Mouse (Mus musculus) kidney, postnatal 14 days (tissue): Measurements from ENCODE around the gene Card6.
A peak's percentile ranks its signal among the peaks of the same experiment; 100 is the strongest.
"Not testable (repeated sequence)": the region's sequence is repeated elsewhere in the genome, so short reads cannot be mapped to it uniquely, and the experiment has no call there.

Experiments used
- DNase-seq: peaks from one replicate; pipeline ENCODE4 v3.0.0; 2022; ENCODE audit warnings: mixed read lengths

Gene Card6

DNA sequence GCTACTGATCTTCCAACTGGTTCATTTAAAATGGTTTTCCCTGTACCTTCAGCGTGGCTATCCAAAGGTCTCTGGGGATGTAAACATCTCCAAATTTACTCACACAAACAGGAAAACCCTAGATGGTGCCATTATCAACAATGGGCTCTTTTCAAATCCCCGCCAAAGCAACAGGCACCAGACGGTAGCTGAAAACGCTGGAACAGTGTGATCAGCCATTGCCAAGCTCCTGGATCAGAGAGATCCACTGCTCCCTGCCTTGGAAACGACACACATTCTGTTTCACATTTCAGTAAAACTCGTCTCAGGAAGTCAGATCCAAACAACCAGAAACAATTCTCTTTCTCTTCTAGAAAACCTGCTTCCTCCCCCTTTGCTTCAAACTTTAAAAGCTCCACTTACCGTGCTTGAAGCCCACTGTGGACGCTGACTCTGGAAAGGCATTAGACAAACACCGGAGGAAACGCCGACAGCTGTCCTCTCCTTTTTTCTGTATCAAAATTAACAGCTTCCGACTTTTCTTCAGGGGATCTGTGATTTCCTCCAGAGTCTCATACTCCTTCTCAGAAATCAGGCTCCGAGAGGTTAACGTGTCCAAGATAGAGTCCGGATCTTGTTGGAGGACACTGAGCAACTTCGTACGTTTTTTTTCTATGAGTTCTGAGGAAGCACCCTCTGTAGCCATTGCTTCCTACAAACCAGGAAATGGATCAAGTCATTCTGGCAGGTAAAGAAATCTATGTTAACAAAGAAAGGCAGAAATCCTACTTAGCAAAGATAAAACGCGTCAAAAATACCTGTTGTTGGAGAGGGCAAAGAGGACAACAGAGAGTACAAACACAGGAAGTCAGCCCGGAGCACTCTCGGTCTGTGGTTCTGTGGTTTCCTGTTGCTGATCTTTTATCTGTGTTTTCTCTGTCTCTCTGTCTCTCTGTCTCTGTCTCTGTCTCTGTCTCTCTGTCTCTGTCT, at the start of gene Card6:
Gene Card6, minus strand, starts transcription at position 854 of the 969 bp plus-strand sequence.
- peak; percentile 35 for DNase-seq

DNA sequence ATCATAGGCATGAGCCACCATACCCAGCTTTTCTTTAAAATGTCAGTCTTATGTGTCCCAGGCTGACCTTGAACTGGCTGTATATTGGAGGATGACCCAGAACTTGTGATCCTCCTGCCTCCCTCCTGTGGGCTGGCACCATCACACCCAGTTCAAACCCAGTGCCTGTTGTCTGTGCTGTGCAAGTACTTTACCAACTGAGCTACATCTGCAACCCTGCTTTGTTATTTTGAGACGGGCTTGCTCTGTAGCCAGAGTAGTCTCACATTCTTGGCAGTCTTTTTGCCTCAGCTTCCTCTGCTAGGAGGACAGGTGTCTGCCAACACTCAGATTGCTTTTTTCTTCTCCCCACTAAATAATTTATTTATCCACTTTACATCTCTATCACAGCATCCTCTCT, 49.0 kb upstream of the Card6 start:
- no peak for DNase-seq

DNA sequence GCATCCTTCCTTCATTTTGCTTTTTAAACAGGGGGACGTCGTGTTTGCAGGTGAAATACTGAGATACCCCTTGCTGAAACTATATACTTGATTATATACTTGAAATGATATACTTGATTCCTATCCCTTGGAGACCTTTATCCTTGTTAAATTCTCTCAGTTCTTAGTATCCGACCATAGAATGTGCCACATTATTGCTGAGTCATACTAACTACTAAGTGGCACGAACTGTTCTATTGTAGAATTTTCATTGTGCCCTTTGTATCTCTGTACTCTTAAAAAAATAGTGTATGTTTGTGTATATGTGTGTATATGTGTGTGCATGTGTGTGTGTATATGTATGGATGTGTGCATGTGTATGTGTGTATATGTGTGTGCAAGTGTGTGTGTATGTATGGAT, 48.0 kb upstream of the Card6 start:
- no peak for DNase-seq

DNA sequence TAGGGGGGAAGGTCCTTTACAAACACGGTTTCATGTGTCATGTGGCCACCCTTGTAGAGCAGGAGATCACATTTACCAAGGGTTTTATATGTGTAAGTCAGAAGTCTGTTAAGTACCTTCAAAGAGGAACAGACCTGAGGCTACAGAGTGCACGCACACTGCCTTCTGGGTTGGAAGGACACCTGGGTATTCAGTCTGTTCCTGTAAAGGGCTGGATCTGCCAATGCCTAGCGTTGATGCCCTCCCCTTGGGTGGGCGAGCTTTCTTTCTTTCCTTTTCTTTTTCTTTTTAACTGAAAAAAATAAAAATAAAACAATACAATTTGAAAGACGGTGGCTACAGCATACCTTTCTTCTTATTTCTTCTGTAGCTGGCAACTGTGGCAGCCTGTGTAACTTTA, 46.8 kb upstream of the Card6 start:
- DNase-seq: no peak

DNA sequence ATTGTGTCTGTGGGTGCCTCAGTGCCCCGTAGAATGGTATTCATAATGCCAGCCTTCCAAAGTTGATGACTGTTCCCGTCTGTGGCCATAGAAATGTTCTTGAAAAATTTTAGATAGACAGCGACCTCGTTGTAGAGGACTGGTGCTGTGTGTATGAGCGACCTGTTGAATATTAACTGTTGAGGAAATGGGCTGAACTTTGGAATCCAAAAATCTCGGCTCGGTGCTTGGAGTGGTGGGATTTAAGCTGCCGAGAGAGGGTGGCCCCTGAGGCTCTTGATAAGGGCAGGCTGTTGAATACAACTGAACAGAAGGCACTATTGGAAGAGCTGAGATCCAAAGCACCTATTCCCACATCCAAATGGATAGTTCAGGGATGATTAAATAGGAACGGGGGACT, 46.3 kb upstream of the Card6 start:
- no peak for DNase-seq

DNA sequence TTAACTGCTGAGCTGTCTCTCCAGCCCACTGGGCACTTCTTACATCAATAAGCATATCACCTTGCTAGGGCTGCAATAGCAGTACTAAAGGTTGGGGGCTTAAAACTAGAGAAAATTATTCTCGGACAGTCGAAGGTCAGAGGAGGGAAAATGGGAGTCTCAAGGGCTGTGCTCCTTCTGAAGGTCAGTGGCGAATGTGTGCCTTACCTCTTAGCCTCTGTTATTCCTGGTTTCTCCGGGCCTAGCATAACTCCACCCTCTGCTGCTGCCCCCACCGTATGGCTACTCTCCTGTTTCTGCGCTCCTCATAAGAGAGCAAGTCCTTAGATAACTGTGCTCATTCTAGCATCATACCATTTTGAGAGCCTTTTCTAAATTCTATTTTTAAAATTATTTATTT, 43.8 kb upstream of the Card6 start:
- DNase-seq: no peak

DNA sequence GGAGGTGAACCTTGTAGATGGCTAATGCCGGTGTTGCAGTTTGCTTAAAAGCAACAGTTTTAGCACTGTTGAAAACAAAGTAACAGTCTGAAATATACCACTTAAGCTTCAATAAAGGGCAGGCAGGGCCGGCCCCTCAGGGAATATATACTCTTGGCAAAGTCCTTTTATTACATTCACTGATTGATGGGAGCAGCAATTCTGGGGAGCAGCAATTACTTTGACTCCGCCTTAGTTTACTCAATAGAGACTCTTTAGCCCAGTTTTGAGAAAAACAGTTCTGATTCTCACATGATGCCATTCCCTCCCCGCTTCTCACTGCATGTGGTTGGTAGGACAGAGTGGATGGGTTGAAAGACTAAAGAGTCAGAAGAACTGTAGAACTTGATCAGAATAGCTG, 40.8 kb upstream of the Card6 start:
- no peak for DNase-seq

DNA sequence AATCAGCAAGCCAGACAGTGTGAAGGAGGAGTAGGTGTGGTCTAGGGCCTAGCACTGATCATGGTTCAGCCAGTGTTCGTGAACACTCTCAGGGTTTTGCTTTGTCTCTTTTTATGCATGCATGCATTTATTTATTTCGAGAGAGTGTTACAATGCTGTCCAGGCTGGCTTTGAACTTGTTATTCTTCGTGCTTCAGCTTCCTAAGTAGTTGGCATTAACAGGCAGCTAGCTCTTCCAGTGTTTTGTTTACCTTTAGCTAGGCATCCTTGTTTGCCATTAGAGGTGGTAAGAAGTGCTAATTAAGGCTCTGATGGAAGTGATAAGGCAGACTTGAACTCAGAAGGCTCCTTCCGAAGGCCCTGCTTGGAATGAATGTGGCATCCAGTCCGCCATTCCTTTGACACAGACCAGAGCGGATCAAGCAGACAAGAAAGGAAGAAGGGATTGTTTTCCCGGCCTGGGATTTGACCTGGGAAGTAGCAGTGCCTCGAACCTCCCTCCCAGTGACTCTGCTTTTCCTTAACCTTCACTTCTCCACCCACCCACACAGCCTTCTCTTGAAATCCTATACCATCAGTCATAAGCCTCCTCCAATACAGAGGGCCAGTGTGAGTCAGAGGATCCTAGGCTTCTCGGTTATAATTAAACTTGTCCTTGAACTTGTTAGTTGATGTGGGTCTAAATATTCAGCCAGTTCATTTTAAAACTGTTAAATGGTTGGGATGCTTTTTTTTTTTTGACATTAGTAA, 37.0 kb upstream of the Card6 start:
- DNase-seq: no peak

DNA sequence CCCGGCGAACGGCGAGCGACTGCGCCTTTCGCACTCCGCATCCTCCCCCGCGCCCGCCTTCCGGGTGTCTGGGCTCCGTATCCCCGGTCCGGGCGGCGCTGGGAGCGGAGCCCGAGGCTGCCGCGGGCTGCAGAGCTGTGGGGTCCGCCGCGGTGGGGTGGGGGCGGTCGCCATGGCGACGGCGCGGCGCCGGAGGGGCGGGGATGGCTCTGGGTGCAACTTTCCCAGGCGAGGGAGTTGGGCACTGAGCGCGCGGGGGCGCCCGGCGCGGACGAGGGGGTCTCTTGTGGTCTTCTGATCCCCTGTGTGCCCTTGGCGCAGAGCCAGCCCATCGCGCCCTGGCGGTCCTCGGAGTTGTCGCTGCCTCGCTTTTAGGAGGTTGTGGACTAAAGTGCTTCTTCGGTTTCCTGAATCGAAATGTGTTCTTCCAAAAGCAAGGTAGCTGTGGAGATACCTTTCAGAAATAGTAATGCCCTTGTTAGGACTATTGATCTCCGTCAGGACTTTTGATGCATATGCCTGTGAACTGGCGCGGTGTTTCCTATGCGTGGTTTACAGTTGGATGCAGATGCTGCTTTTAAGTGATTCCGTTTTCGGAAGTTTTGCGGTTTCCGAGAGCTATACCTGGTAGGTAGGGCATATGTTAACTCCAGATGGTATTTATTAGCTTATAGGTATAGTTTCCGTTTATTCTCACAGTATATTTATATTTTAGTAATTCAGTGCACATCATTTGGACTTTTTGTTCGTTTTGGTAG, 35.9 kb upstream of the Card6 start:
- DNase-seq: no peak

DNA sequence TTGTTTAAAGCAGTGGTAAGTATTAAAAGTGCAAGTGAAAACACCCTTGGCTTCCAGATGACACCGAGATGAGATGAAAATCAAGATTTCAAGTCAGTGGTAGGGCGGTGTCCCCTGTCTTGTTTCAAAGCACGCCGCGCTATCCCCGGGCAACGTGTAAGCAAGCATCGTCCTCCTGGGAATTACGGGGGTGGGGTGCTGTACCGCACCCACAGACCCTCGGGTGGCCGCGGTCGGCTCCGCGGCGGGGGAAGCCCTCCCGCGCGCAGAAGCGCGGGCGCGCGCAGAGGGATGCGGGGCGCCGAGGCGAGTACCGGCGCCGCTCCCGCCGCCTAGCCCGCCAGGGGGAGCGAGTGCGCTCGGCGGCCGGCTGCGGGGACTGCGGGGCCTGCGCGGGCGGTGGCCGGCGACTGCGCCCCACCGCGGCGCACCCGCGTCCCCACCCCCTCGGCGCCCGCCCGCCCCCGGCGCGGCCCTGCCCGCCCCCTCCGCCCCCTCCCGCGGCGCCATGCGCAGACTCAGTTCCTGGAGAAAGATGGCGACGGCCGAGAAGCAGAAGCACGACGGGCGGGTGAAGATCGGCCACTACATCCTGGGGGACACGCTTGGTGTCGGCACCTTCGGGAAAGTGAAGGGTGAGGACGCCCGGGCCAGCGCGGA, 35.2 kb upstream of the Card6 start, which contains the start of gene Prkaa1:
Gene Prkaa1, plus strand, starts transcription at position 501 of the 660 bp plus-strand sequence.
- DNase-seq: peak; percentile 86

DNA sequence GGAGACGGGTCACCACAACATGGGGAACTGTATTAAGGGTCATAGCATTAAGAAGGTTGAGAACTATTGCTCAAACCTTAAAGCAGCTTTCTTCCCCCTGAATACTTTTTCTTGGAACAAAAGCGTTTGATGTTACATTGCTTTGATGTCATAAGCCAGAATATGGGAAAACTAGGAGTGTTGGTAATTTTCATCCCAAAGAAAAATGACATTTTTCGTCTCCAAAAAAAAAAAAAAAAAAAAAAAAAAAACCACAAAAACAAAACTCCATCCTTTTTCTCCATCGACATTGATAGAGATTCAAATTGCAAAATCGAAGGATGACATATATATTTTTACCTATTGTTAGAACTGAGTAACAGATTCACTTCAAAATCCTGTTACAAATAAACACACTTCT, 34.4 kb upstream of the Card6 start:
- no peak for DNase-seq

DNA sequence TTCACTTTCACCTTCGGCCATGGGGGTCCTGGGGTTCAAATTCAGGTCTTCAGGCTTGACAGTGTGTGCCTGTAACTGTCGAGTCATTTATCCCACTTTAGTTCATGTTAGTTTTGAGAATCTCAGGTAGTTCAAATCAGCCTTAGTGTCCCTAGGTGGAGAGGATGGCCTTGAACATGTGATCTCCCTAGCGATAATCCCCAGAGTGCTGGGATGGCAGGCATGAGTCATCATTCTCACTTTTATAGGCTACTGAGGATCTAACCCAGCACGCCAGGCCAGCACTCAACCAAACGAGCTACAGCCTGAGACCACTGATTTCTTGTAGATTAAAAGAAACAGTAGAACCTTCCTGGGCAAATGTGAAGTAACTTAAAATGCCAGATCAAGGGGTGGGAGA, 33.7 kb upstream of the Card6 start:
- DNase-seq: no peak

DNA sequence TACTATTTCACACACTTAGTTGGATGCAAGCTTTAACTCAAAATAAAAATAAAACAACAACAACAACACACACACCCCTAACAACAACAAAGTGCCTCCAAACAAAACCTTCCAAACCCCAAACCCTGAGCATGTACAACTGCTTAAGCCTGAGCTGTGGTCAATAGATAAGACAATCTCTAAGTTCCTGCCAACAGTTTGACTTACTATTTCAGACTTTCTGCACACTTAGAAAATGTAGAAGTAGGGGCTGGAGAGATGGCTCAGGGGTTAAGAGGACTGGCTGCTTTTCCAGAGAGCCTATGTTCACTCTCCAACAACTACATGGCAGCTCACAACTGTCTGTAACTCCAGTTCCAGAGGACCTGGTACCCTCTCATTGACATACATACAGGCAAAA, 32.0 kb upstream of the Card6 start:
- DNase-seq: no peak

DNA sequence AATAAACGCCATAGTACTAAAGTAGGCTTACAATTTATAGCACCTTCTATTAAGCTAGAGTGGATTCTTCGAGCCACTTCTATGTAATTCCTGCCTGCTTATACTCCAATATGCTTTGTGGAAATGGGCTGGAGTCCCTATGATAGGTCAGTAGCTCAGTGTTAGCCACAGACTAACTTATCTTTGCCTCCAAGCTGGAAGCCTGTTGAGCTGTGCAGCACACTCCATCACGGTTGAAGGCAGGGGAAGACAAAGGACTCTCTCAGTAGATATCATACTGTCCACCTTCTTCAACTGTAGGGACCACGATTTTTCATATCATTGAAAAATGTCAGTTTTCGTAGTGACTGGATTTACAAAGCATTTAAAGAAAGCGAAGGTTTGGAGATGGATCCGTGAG, 31.5 kb upstream of the Card6 start:
- no peak for DNase-seq

DNA sequence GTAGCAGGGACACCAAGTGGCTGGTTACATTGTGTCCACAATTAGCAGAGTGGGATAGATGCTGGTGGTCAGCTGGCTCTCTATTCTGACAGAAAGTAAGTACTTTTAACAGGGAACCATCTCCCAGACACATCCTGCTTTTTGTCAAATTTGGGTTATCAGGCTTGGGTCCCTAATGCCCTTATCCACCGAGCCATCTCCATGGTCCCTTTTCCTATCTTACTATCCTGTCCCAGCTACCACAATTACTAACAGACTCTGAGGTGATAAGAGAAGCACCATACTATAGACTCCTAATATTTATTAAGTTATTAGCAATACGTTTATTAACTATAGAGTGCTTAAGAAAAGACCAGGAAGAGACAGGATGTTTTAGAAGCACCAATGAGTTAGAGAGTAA, 31.0 kb upstream of the Card6 start:
- no peak for DNase-seq

DNA sequence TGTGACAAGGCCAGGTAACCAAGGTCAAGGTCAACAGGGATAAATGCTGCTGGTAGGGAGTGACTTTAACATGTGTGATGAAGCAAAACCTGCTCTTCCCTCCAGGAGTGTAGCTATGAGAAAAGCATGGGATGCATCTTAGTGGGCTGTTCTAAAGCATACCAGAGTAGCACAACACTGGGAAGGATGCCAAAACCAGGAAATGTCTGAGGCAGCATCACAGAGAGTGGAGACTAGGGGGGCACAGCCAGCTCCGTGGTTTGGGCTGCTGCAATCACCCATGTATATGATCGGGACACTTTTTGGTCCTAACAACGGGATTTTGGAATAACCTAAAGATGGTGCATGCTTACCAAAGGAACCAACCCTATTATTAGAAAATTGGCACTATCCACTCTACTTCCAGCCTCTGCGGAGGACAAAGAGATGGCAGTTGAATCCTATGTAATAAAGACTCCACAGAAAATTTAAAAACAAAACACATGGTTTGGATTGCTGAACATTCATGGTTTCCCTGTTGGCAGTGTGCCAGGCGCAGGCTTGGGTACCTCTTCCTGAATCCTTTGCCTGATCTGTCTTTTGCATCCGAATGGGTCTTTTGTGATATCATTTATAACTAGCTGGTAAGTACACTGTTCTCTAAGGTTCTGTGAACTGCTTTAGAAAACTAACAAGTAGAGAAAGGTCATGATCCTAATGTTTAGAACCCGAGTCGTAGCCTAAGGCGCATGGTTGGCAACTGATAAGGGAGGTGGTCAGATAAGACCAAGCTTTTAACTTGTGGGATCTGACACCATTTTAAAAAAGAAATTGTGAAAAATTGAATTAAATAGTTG, 29.9 kb upstream of the Card6 start:
- DNase-seq: peak; percentile 20

DNA sequence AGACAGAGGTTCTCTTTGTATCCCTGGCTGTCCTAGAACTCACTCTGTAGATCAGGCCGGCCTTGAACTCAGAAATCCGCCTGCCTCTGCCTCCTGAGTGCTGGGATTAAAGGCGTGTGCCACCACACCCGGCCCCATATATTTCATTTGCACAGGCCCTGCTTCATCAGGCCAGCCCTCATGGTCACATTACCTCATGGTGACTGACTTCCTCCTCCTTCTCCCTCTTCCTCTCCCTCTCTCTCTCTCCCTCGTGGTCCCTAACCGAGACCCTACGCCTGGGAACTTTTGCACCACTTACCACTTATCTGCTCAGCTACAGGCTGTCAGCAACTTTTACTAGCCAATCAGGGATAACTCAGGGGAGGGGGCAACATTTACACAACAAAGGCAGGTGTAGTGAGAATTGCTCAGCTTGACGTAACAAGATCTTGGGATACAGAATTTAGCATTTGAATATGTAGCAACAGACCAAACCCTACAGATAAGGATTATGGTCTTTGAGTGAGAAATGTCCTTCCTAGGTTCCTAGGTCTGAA, 26.7 kb upstream of the Card6 start:
- DNase-seq: no peak

DNA sequence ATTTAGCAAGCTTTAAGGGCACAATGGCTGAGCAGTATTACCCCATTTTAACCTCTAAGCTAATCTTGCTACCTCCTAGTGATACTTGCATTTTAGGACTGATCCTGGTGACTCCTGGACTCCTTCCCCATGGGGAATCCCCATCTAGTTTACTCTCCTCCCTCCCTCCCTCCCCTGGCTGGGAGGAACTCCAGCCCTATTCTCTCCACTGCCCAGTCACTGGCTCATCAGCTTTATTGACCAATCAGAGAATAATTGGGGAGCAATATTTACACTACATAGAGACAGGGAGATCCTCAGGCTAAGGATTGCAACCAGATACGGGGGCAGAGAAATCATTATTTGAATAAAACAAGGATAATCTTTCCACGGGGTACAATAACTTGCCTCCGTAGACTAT, 25.8 kb upstream of the Card6 start:
- DNase-seq: no peak

DNA sequence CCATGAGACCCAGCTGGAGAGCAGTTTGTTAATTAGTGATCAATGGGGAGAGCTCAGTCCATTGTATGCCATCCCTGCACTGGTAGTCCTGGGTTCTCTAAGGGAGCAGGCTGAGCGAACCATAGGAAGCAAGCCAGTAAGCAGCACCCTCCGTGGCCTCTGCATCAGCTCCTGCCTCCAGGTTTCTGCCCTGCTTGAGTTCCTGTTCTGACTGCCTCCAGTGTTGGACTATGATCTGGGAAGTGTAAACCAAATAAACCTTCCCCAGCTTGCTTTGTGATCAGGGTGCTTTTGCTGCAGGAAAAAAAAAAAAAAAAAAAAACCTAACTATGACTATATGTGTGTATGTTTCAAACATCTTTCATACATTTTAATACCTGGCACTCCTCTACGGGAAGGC, 25.0 kb upstream of the Card6 start:
- no peak for DNase-seq

DNA sequence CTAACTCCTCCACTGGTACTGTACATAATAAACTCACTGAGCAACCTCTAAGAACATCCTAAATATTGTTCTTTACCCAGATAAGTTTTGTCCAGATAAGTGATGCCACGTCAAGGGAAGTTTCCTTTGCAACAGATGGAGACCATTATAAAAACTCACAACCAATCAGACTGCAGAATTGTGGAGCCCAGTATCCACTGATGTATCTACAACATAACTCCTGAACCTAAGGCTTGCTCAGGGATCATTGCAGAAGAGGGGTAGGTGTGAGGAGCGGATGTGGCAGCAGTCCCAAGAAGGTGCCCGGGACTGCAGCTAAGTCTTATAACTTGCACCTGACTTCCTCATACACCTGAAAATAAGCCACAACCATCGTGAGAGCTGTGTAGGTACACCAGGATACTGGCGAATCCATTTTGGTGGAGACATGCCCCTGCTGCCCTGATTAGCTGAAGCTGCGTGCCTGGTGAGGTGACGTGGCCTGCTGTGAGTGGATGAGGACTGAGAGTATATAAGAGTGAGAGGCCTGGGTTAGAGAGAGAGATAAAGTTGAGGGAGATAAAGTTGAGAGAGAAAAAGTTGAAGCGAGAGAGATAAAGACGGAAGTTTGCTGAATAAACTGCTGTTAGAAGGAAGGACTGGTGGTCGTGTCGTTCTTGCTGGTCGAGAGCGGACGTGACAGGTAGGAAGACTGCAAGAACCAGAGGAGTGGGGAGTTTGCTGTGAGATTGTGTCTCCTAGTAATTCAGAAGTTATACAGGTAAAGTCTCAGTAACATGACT, 22.7 kb upstream of the Card6 start:
- not testable (repeated sequence) for DNase-seq
